Mouse (Mus musculus) MEL (cell line): Measurements from ENCODE around the gene Fam180a.

ENCODE experiments used
- CHD1 ChIP-seq: IDR thresholded peaks from 2 replicates; pipeline ENCODE4 v1.6.1; 2012; ENCODE audit warnings: low read depth, mild to moderate bottlenecking, inconsistent platforms, low read length, improper control_type of control experiment
- CHD2 ChIP-seq: IDR thresholded peaks from 2 replicates; pipeline ENCODE4 v1.6.1; 2011; ENCODE audit warnings: low read length, improper control_type of control experiment
- CTCF ChIP-seq, 3 experiments: IDR thresholded peaks in 2 of 3; conservative IDR thresholded peaks in 1 of 3; 2 replicates each; pipeline ENCODE4 v1.5.1; 2011 to 2012; ENCODE audit warnings: low read length in 3 of 3, low read depth in 2 of 3, mild to moderate bottlenecking in 2 of 3, improper control_type of control experiment in 1 of 3, inconsistent platforms in 1 of 3, mixed read lengths in 1 of 3, moderate library complexity in 1 of 3; ENCODE audit not compliant: control insufficient read depth in 1 of 3, insufficient read depth in 1 of 3, poor library complexity in 1 of 3, severe bottlenecking in 1 of 3
- EP300 ChIP-seq, 2 experiments: IDR thresholded peaks; 2 replicates each; pipeline ENCODE4 v1.6.1; 2011; ENCODE audit warnings: improper control_type of control experiment in 2 of 2, low read length in 2 of 2, low read depth in 1 of 2, mild to moderate bottlenecking in 1 of 2
- GABPA ChIP-seq: IDR thresholded peaks from 2 replicates; pipeline ENCODE4 v1.6.1; 2012; ENCODE audit warnings: low read depth, mild to moderate bottlenecking, inconsistent platforms, low read length, improper control_type of control experiment, moderate library complexity
- MAZ ChIP-seq: IDR thresholded peaks from 2 replicates; pipeline ENCODE4 v1.6.1; 2012; ENCODE audit warnings: low read depth, mild to moderate bottlenecking, inconsistent platforms, low read length, improper control_type of control experiment
- MXI1 ChIP-seq: IDR thresholded peaks from 2 replicates; pipeline ENCODE4 v1.6.1; 2011; ENCODE audit warnings: mild to moderate bottlenecking, low read depth, low read length, improper control_type of control experiment
- NRF1 ChIP-seq: IDR thresholded peaks from 2 replicates; pipeline ENCODE4 v1.6.1; 2014; ENCODE audit warnings: low read depth, mild to moderate bottlenecking, inconsistent platforms, low read length, improper control_type of control experiment, moderate library complexity; ENCODE audit not compliant: poor library complexity, insufficient read depth, severe bottlenecking
- TAL1 ChIP-seq: IDR thresholded peaks from 2 replicates; pipeline ENCODE4 v1.6.1; 2012; ENCODE audit warnings: mild to moderate bottlenecking, inconsistent platforms, low read length, moderate library complexity, mixed read lengths
- ZKSCAN1 ChIP-seq: IDR thresholded peaks from 2 replicates; pipeline ENCODE4 v1.6.1; 2012; ENCODE audit warnings: low read depth, mild to moderate bottlenecking, inconsistent platforms, low read length, improper control_type of control experiment, moderate library complexity

DNA sequence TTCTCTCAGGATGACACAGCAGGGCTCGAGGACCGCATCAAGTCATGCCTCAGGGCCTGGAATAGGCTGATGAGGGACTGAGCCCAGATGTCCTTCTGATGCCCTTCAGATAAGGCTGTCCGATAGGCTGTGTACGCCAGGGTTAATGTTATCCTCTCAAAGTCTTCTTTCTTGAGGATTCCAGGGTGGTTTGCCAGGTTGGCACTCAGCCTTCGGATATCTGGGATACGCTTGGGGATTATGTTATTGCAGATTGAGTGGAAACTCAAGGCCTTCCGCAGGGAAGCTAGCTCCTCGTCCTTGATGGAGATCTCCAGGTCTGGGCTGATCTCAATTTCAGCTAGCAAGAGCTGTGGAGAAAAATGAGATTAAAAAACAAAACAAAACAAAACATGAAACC, 12.4 kb downstream of the Fam180a start:
- no peak for TF ChIP-seq CHD1
- no peak for TF ChIP-seq CHD2
- no peak for TF ChIP-seq GABPA
- TF ChIP-seq EP300 (IDR thresholded peaks at IDR 0.05; ENCODE audit: low read depth in 1 of 2, low read length in 2 of 2), result no peak
- TF ChIP-seq CTCF (IDR thresholded peaks at IDR 0.05 in 2 of 3, conservative IDR thresholded peaks at IDR 0.05 in 1 of 3; ENCODE audit: control insufficient read depth in 1 of 3, insufficient read depth in 1 of 3, low read depth in 2 of 3, low read length in 3 of 3, poor library complexity in 1 of 3, severe bottlenecking in 1 of 3), result no peak
- TF ChIP-seq MXI1, result no peak
- TF ChIP-seq MAZ, result no peak
- no peak for TF ChIP-seq TAL1
- TF ChIP-seq NRF1, result no peak
- no peak for TF ChIP-seq ZKSCAN1
